Mouse (Mus musculus) gonadal fat pad, adult 2 months (tissue): ENCODE data around the gene Fbxo48. TPM values are rescaled to one million over a fixed set of nuclear protein-coding genes. Genes with fewer than 3 reads are reported as not detected.
A peak's percentile ranks its signal among the peaks of the same experiment; 100 is the strongest.

Source experiments
- DNase-seq: peaks from one replicate; pipeline ENCODE4 v3.0.0-alpha.2; 2012; ENCODE audit warnings: low read depth
- polyA plus RNA-seq: library from polyadenylated mRNA; depleted of rRNA; stranded (reverse); fragments of >200 nt; gene quantifications from 2 replicates; pipeline ENCODE4 v1.2.3, GENCODE M21; 2012; rRNA removed

The Fbxo48 gene
- 0.20 TPM in 2 replicates for polyA plus RNA-seq

DNA sequence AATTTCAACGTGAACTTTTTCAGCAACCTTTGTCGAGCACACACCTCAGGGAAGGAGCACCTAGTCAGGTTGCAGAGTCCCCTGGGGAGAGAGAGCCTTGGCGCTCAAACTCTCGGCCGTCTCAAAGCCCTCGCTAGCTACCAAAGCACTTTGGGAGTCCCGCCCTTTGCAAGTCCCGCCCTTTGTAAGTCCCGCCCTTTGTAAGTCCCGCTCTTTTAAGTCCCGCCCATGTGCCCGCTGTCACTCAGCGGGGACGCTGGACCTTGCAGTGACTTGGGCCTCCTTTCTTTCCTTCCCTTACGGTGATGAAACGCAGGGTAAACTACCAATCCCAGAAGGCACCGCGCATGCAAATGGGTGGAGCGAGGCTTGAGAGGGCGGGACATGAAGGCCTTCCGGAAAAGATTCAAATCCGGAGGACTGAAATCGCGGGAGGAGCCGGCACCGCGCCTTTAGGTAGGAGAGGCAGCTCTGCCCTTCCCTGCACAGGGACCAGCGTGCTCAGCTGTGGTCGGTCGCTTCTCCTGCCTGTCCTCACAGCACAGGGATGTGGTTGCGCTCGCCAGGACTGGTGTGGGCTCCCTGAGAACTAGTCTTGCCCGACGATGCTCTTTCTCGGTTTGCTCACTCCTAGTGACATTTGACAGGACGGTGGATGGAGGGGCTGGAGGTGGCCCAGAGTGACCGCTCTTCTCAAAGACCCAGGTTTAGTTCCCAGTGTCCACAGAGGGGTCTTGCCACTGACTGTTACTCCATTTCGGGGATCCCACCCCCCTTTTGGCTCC lies at the start of gene Fbxo48:
Gene Fbxo48 (plus strand): TSS at position 400 of the 785 bp plus-strand sequence.
- DNase-seq = peak; percentile 93

GRCm38 (mm10) chr11:16904302-16905011 lies 46.7 kb upstream of the Fbxo48 start:
- DNase-seq = no peak

- DNase-seq = no peak
Measured at GRCm38 (mm10) chr11:16905012-16905332, 46.2 kb upstream of the Fbxo48 start.

- no peak for DNase-seq
Measured at GRCm38 (mm10) chr11:16906530-16906929, 44.6 kb upstream of the Fbxo48 start.

DNA sequence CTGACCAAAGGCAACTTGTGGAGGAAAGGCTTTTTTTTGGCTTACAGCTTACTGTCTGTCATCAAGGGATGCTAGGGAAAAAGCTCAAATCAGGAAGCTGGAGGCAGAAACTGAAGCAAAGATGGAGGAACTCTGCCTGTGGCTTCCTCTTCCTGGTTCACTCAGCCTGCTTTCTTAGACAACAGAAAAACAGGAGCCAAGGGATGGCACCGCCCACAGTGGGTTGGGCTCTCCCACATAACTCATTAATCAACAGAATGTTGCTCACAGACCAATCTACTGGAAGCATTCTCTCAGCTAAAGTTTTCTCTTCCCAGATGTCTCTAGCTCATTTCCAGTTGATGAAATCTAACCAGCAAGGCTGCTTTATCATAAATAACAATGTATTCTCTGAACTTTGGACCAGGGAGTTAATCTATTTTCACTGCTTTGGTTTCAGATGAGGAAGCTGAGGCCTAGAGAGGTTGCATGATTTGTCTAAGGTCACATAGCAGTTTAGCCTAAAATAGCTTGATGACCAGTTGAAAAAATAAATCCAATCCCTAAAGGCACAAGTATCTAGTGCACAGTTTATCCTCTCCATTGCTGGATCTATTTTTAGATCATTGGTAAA lies 43.6 kb upstream of the Fbxo48 start:
- DNase-seq = no peak

- DNase-seq = no peak
Measured at GRCm38 (mm10) chr11:16914756-16915155, 36.4 kb upstream of the Fbxo48 start.

DNA sequence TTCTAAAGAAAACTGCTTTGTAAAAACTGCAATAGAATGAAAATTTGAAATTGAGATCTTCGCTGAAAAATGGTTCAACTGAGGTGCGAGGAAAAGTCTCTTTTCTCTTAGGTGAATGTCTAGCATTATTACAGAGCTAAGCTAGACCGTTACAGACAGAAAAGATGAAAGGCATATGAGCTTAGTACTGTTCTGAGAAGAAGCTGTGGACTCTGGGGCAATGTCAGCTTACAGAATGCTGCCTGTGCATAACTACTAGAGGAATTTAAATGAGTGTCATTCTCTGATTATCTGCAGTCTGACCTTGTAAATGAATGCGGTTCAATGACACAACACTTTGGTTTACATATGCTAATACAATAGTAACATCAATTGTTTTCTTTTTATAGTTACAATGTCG lies 35.3 kb upstream of the Fbxo48 start:
- no peak for DNase-seq

GRCm38 (mm10) chr11:16917512-16917911 lies 33.7 kb upstream of the Fbxo48 start:
- DNase-seq = no peak

- no peak for DNase-seq
Measured at GRCm38 (mm10) chr11:16932159-16932558, 19.0 kb upstream of the Fbxo48 start.

DNA sequence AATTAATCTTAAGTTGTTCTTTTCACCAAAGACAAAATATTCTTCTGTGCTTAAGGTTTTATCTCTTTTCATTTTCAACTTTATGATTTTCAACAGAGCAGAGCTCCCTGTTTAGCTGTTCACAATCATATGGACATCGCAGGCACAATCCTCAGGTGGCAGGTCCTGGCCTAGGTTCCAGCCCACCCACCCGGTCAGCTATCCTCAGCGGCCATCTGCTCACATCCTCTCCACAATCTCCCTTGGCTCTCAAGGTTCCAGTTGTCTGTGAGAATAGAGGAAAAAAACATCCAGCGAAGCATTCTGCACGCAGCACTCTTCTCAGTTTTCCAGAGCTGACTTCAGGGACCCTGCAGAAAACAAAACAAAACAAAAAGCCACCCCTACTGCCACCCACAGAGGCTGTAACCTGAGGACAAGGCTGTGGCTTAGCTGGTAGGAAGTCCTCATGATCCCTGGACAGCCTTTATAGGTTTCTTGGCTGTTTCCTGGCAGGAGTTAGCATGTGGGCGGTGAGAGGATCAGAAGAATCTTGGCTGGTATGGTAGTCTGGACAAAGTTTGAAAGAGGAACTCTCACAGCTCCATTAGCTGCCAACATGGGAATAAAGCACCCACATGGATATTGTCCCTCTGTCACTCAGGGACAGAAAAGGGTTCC lies 15.5 kb upstream of the Fbxo48 start:
- peak; percentile 91 for DNase-seq

DNA sequence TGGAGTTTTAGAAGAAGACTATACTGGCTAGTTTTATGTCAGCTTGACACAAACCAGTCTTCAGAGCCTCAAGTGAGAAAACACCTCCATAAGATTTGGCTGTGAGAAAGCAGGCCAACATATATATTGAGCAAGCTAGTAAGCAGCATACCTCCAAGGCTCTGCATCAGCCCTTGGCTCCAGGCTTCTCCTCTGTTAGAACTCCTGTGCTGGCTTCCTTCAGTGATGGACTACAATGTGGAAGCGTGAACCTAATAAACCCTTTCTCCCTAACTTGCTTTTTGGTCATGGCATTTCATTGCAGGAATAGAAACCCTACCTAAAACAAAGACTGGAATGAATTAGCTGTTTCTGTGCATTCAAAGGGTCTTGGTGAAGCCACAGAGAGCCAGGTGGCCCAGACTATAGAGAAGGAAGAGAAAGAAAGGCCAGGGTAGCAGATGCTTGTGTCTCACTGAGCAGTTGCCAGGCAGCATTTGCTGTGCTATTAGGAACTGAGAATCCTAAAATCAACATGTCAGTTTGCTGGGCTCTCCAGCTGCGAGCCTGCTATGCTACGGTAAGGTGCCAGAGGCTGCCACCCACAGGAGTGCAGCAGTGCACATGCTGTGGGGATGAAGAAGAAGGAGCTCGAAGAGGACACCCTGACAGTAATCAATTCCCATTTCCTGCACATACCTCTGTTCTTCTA lies 9.9 kb upstream of the Fbxo48 start:
- no peak for DNase-seq

GRCm38 (mm10) chr11:16941973-16942452 lies 9.2 kb upstream of the Fbxo48 start:
- DNase-seq = no peak

GRCm38 (mm10) chr11:16943016-16943415 lies 8.2 kb upstream of the Fbxo48 start:
- DNase-seq = no peak

DNA sequence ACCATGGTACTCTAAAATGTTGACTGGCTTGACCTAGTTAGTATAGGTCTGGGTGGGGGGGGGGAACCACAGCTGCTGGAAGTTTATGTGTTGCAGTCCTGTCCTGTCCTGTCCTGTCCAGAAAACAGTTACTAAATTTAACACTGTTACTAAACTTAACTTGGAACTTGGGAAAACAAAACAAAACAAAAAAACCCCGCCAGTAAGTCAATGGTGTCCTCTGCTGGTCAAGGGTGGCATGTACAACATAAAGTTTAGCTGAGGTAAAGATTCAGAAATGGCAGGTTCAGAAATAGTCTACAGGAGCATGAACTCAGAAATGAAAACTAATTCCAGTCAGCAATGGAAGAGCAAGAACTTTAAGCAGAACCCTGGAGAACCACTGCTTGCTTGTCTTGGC lies 2.4 kb upstream of the Fbxo48 start:
- DNase-seq = no peak

DNA sequence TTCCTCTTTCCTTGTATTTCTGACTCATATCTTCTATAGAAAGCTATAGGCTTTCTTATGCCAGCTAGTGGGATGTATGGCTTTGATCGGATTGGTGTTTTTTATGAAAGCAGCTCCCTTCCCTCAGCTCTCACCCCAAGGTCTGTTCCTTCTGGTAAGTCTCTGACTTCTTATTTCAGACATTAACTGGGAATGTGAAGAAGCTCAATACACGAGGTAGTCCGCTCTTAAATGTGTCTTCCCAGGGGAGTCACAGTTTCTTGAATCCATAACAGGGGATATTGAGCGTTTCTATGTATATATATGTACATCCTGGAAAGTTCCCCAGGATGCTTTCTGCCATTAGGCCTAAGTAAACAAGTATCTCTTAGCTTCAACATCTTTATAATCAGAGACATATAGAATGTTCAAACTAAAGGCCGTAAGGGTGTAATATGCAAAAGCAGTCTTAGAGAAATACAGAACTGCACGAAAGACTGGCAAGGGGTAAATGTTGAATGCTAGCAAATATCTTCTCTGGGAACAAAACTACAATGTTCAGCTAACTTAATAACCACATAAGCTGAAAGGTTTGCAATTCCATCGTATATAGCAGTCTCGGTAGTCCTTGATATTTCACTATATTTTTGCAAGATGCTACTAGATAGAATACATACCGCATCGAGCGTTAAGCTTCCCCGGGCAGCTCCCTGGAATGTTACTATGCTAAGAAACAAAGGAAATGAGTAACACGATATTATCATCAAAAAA lies 774 bp upstream of the Fbxo48 start:
- DNase-seq = no peak

GRCm38 (mm10) chr11:16951761-16952010 lies 511 bp downstream of the Fbxo48 start:
- DNase-seq = no peak

DNA sequence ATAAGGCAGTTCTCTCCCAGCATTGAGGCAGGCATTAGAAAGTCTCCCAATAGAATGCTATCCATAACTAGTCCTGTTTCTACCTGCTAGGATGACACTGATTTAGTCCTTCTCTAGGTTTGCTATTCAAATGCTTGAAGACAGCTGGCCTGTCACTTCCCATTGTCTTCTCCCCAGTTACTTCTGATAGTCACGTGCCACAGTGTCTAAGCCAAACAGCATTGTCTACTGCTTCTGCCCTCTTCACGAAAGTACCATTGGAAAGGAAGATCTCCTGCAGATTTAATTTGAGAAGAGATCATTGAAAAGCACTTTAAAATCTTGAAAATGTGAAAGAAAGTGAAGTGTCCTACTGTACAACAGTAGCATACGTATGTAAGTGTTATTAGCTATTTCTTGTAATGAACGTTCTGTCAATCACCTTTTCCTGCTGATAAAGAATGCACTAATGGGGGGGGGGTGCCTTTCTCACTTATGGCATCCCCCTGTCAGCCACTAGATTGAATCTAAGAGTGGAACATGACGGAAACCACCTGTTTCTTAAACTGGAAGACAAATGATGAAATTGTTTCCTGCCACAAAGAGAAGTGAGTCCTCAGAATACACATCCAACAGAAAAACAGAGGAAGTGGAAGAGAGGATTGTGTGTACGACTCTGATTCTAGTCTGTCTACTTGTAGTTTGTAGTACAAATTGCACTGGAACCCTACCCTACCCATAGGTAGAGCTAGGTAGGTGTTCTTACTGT lies 5.1 kb downstream of the Fbxo48 start:
- no peak for DNase-seq

DNA sequence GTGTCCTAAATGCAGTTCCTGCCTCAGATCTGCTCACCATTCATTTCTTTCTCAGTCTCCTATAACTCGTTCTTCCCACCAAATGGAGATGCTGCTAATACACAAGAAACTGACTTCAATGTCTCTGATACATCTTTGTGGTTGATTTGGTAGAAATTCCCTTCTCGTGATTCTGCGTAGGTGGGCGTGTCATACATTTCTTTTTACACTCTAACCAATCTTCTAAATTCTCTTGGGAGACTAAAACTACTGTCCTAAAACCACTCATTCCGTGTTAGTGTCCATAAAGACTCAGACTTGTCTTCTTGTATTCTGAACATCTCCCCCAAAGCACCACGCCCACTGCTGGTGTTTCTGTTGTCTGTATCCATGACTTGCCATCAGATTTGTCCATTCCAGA lies 5.9 kb downstream of the Fbxo48 start:
- DNase-seq = no peak

GRCm38 (mm10) chr11:16958520-16958919 lies 7.3 kb downstream of the Fbxo48 start:
- DNase-seq = no peak

- DNase-seq = no peak
Measured at GRCm38 (mm10) chr11:16967806-16968205, 16.6 kb downstream of the Fbxo48 start.

GRCm38 (mm10) chr11:16969650-16970049 lies 18.5 kb downstream of the Fbxo48 start:
- DNase-seq = no peak
